ENCODE assay signal across 18 mouse cellular contexts in genomic region chr6:32364933-32365332, GRCm38 (mm10).
"Had no signal": no experiment of that assay in that cellular context is flagged by ENCODE, and none has a peak within 500 bp of the region (broad histone marks: within the 10 kb centered on the region; RNA-seq: fewer than 3 reads in every experiment).

No protein-coding gene starts in this region.

- ATAC-seq: midbrain, embryonic 16.5 days had no signal

- H3K27ac ChIP-seq: midbrain, embryonic 10.5 days; midbrain, embryonic 12.5 days; neural tube, embryonic 13.5 days; neural tube, embryonic 15.5 days had no signal

- H3K27me3 ChIP-seq: midbrain, embryonic 12.5 days; neural tube, embryonic 13.5 days; neural tube, embryonic 15.5 days had no signal

- H3K4me3 ChIP-seq: midbrain, embryonic 10.5 days; midbrain, embryonic 12.5 days; myocyte; neural tube, embryonic 13.5 days; neural tube, embryonic 15.5 days had no signal

- H3K4me2 ChIP-seq: lung, embryonic 14.5 days; midbrain, embryonic 12.5 days; neural tube, embryonic 13.5 days; neural tube, embryonic 15.5 days had no signal

- DNase-seq: lung, adult 18-20 months; lung, embryonic 14.5 days; lung, postnatal 10 days; lung, postnatal 4 days; midbrain, embryonic 14.5 days; right cerebral cortex, adult 18-20 months; right cerebral cortex, postnatal 25 days; right cerebral cortex, postnatal 4 days; spleen, adult 18-20 months; thymus, adult 18-20 months; thymus, postnatal 14 days; thymus, postnatal 36 days had no signal

- H3K36me3 ChIP-seq: midbrain, embryonic 10.5 days; midbrain, embryonic 12.5 days; neural tube, embryonic 13.5 days; neural tube, embryonic 15.5 days had no signal

- H3K9me3 ChIP-seq: midbrain, embryonic 10.5 days; midbrain, embryonic 12.5 days; neural tube, embryonic 13.5 days; neural tube, embryonic 15.5 days had no signal

- H3K9ac ChIP-seq: lung, embryonic 14.5 days; midbrain, embryonic 12.5 days; neural tube, embryonic 13.5 days; neural tube, embryonic 15.5 days had no signal
